Mouse (Mus musculus) adrenal gland, adult 18-20 months (tissue): Measurements from ENCODE around the gene U2af2. TPM values are rescaled to one million over a fixed set of nuclear protein-coding genes. Genes with fewer than 3 reads are reported as not detected.
"Not testable (repeated sequence)": the region's sequence is repeated elsewhere in the genome, so short reads cannot be mapped to it uniquely, and the experiment has no call there.

Source experiments
- DNase-seq, 2 experiments: peaks; one replicate each; pipeline ENCODE4 v3.0.0; 2021 to 2022; ENCODE audit warnings: low spot score in 2 of 2
- total RNA-seq, 2 experiments: library from RNA; stranded (reverse); gene quantifications; 1 replicate in 1 of 2; 2 replicates in 1 of 2; pipeline ENCODE4 v1.2.3; 2021

U2af2 gene
- total RNA-seq, 2 experiments from 2014 or later: 145 to 156 TPM

DNA sequence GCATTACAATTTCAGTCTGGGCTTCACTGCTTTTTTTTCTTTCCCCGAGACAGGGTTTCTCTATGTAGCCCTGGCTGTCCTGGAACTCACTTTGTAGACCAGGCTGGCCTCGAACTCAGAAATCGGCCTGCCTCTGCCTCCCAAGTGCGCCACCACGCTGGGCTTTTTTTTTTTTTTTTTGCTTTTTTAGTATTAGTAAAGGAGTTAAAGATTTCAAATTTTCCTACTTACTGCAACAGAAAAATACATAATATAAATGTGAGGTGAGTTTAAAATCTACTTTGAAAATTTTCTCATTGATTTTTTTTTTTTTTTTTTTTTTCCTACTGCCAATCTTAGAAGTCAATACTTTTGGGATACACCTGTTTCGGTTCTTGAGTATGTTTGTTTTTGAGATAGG is 2.9 kb downstream of the U2af2 start:
- no peak for DNase-seq

- DNase-seq: no peak
These were observed 11.6 kb downstream of the U2af2 start for GRCm38 (mm10) chr7:5073586-5073985.

DNA sequence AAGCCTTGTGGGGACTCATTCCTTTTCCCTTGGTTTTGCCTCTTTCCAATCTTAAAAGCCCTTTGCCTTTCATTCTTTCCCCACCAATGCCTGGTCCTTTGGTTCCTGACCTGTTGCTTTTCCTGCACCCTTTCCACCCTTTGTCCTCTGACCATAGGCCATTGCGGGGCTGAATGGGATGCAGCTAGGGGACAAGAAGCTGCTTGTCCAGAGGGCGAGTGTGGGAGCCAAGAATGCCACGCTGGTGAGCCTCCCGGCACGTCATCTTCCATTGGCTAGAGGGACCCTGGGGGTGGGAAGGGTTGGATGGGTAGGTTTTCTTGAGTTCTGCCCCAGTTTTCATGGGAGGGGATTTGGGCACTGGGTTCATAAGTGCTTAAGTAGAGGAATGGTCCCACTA is 13.0 kb downstream of the U2af2 start:
- DNase-seq: no peak

DNA sequence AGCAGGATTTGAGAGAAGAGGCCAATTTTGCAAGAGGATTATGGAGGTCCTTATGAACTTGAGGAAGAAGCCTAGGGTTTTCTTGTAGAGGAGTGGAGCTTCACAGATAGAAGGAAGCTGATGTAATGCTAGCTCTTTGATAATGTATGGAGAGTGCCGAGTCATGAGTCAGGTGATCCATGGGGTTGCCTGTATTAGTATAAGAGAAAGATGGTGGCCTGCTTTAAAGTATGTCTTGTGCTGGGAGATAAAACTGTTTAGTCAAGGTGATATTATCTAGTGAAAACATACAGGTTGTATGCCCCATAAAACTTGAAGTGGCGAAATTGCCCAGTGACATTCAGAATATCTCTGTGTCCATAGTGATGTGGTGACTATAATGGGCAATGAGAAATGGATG is 15.0 kb downstream of the U2af2 start:
- DNase-seq: no peak

GRCm38 (mm10) chr7:5079365-5080009 is 17.5 kb downstream of the U2af2 start:
- not testable (repeated sequence) for DNase-seq

DNA sequence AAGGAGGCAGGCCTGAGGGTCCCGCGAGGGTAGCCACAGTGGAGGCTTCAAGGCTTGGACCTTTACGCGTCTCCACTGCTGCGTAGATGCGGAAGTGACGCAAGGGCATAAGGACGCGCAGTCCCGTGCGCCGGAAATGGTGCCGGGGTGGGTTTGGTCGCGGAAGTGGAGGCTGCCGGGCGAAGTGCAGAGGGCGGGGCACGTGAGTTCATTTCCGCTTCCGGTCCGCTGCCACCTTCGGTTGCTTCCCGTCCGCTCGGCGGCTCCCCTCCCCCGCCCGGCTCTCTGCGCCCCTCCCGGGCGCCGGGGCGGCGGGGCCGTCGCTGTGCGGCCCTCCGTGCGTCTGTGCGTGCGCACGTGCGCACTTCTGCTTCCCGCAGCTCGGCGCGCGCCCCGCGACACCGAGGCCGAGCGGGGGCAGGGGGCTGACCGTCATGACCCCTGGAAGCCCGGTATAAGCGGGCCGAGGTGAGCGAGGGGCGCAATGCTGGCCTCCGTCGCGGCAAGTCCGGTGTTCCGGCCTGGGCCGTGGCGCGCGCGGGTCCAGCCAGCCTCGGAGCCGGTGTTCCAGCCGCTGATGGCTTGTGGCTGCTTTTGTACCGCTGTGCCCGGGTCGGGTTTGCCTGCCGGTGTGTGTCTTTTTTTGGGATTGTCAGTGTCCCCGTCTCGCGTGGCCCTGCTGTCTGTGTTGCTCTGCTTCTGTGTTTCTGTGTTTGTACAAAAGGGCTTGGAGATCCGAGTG is 18.2 kb downstream of the U2af2 start, which contains the start of gene Epn1:
Epn1 (plus strand) TSS at position 226 of the 742 bp plus-strand sequence.
- DNase-seq: peak; percentile 94 to 95

- no peak for DNase-seq
These were observed 18.9 kb downstream of the U2af2 start for GRCm38 (mm10) chr7:5080815-5081214.

GRCm38 (mm10) chr7:5081241-5081640 is 19.3 kb downstream of the U2af2 start:
- DNase-seq: no peak

GRCm38 (mm10) chr7:5081939-5082338 is 20.0 kb downstream of the U2af2 start:
- no peak for DNase-seq

GRCm38 (mm10) chr7:5083325-5084105 is 21.6 kb downstream of the U2af2 start:
- no peak for DNase-seq

- no peak for DNase-seq
These were observed 23.6 kb downstream of the U2af2 start for GRCm38 (mm10) chr7:5085512-5085911.

- no peak for DNase-seq
These were observed 25.0 kb downstream of the U2af2 start for GRCm38 (mm10) chr7:5086921-5087440.

GRCm38 (mm10) chr7:5087886-5088285 is 25.9 kb downstream of the U2af2 start:
- DNase-seq: no peak

DNA sequence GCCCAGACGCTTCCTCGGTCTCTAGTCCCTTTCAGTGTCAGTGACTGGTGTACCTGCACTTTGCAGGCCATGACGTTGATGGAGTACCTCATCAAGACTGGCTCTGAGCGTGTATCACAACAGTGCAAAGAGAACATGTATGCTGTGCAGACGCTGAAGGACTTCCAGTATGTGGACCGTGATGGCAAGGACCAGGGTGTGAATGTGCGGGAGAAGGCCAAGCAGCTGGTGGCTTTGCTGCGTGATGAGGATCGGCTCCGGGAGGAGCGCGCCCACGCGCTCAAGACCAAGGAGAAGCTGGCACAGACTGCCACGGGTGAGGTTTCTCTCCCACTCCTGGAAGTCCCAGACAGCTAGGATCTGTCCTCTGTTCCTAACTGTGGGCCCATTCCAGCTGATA is 27.9 kb downstream of the U2af2 start:
- no peak for DNase-seq

GRCm38 (mm10) chr7:5091008-5091728 is 29.2 kb downstream of the U2af2 start:
- no peak for DNase-seq

DNA sequence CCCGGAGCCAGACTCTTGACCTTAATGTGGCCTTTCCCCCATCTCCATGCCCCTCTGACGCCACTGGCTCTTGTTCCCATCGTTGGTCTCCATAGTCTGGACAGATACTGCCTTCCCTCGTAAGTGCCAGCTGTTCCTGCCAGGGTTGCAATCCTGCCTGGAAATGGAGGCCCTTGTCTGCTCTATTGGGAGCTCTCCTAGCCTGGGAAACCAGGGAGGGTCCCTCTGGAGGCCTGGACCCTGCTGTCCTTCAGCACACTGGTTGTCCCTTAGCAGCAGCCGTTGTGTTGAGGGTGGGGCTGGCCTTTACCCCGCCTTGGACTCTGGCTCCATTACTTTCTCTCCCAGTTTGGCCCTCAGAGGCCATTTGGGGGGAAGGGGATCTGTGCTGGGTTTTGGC is 30.4 kb downstream of the U2af2 start:
- no peak for DNase-seq

GRCm38 (mm10) chr7:5092831-5093510 is 31.0 kb downstream of the U2af2 start:
- no peak for DNase-seq

DNA sequence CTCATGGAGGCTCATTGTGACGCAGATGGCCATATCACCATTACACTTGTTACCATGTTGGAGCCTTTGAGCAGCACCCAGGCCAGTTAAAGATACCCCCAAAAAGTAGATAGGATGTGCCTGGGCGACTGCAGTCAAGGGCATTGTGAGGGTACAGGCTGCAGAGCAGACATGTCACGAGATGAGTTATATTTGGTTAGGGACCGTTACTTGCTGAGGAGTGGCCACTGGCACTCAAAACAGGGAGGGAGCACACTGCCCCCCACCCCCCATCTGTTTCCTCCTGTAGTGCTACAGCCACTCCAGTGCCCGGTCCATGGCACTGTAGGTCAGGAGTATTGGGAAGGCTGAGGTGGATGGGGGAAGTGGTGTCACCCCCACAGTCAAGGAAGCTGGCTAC is 36.8 kb downstream of the U2af2 start:
- no peak for DNase-seq

- no peak for DNase-seq
These were observed 37.9 kb downstream of the U2af2 start for GRCm38 (mm10) chr7:5099796-5100195.

DNA sequence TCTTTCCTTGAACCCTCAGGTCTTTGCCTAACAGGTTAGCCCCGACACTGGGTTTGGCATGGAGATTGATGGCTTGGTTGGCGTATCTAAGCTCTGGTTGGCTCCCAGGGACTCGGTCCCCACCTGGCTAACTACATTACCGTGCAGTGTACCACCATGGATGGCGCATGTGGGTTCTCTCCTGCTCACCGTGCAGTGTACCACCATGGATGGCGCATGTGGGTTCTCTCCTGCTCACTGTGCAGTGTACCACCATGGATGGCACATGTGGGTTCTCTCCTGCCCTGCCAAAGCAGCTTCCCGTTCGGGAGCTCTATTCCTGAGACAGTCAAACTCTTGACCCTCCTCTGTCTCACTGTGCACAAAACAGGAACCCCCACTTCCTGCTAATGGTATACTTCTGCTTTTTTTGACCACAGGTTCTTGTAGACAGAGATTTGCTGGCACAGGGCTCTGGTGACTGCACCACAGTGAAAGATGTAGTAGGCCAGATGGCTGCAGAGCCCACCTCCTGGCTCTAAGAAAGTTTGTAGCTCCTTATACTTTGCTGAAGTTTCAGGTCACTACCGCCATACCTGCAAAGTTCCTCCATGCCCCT is 39.2 kb downstream of the U2af2 start:
- no peak for DNase-seq
